Mouse (Mus musculus): ENCODE measurements around the gene Slc36a2.

DNA sequence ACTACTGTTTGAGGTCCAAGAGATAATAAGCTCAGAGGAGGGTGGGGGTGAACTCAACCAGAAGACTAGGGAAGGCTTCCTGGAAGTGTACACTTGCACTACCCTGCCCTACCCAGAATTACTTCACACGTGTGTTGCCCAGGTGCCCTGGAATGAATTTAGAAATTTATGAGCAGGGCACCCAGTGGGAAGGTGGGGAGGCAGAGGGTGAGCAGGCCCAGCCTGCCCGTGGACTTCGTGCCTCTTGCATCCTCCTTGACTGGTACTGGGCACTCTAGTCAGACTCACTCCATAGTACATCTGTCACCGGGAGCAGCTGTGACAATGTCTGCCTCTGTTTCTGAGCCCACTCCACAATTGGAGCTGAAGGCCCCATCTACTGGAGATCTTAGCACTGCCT, 28.6 kb upstream of the Slc36a2 start:
- TF ChIP-seq EP300 (optimal IDR thresholded peaks at IDR 0.05) (no peak), CTCF (IDR thresholded peaks at IDR 0.05; ENCODE audit: low read depth) (no peak)

All from stomach, postnatal 0 days (tissue).